Mouse (Mus musculus): ENCODE measurements around the gene Cped1.

The Cped1 gene

DNA sequence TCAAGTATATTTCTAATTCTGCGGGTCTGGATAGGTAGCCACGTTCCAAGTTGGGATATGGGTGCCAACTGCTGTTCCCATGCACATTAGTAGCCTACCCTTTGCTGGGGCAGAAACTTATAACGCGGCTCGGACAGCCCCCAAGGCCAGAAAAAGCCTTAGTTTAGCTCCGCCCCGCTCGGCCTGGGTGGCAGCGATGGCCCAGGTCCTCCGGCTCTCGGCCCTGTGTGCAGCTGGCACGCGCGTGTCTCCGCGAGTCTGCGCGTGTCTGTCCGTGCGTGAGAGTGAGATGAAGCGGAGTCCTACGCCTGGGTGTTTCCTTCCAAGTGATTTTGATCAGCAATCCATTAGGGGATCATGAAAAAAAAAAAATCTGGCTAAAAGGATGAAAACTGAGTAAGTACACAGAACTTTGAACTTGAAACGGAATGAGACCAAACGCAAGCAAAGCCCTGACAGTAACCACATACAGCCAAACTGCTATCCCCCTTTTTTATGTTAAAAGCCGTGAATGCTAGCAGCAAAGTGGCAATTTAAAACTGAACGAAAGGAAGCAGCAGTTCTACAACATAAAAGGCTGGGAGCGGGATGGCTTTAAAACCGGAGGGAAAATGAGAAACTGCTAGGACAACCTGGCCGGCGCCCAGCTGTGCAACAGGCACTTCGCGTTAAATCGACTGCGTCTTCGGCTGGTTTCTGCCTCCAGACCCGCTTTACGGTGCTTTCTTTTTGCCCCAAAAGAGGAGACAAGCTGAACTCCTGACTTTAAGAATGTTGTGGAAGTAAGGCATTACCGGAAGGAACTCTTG is at the start of gene Cped1:
TSS of gene Cped1 (plus strand) at position 185 of the 809 bp plus-strand sequence.
- Histone ChIP-seq H3K27me3 (ENCODE audit: control insufficient read depth, insufficient read depth, low read length, poor library complexity, severe bottlenecking) (no peaks in the 10 kb centered on the region), H3K36me3 (ENCODE audit: control insufficient read depth, insufficient read depth, low read length, poor library complexity, severe bottlenecking) (no peaks in the 10 kb centered on the region)
- DNase-seq (ENCODE audit: low read depth, low spot score) = peak; percentile 39

GRCm38 (mm10) chr6:21937981-21938635 is 47.6 kb upstream of the Cped1 start:
- no peak for DNase-seq (ENCODE audit: low read depth, low spot score)
- Histone ChIP-seq H3K36me3 (ENCODE audit: control insufficient read depth, insufficient read depth, low read length, poor library complexity, severe bottlenecking) (no peaks in the 10 kb centered on the region), H3K27me3 (ENCODE audit: control insufficient read depth, insufficient read depth, low read length, poor library complexity, severe bottlenecking) (no peaks in the 10 kb centered on the region)

DNA sequence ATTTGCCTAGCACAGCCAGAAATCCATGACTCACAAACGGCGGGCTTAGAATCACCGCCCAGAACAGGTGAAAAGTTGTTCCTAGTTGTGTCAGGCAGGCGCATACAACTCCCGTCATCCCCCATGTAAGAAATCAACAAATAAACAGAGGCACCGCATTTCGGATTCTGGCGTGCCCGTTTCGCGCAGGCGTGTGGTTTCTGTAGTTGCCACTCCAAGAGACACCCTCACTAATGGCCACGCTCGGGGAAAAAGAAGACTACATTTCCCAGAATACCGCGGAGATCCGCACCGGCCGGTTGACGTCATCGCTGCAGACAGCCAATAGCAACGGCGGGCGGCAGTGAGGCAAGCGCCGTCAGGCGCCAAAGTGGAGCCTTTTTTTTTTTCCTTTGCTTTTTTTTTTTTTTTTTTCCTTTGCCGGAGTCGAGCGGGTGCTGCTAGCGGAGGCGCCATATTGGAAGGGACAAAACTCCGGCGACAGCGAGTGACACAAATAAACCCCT is 36.4 kb upstream of the Cped1 start, which contains the start of gene Ing3:
TSS of gene Ing3 (plus strand) at position 346 of the 506 bp plus-strand sequence.
- 0 out of 2 replicates have a peak, but pooled peaks cover 5% of the 10 kb centered on the region for H3K36me3 ChIP-seq (ENCODE audit: control insufficient read depth, insufficient read depth, low read length, poor library complexity, severe bottlenecking)
- peak; percentile 98 for DNase-seq (ENCODE audit: low read depth, low spot score)
- no peaks in the 10 kb centered on the region for H3K27me3 ChIP-seq (ENCODE audit: control insufficient read depth, insufficient read depth, low read length, poor library complexity, severe bottlenecking)

- 0 out of 2 replicates have a peak, but pooled peaks cover 5% of the 10 kb centered on the region for H3K36me3 ChIP-seq (ENCODE audit: control insufficient read depth, insufficient read depth, low read length, poor library complexity, severe bottlenecking)
- DNase-seq (ENCODE audit: low read depth, low spot score) = peak; percentile 99
- H3K27me3 ChIP-seq (ENCODE audit: control insufficient read depth, insufficient read depth, low read length, poor library complexity, severe bottlenecking) = no peaks in the 10 kb centered on the region
Observed at GRCm38 (mm10) chr6:21949771-21950448, 35.8 kb upstream of the Cped1 start.

GRCm38 (mm10) chr6:21950676-21951075 is 35.0 kb upstream of the Cped1 start:
- peak; percentile 15 for DNase-seq (ENCODE audit: low read depth, low spot score)
- H3K27me3 ChIP-seq (ENCODE audit: control insufficient read depth, insufficient read depth, low read length, poor library complexity, severe bottlenecking) = no peaks in the 10 kb centered on the region
- 0 out of 2 replicates have a peak, but pooled peaks cover 6% of the 10 kb centered on the region for H3K36me3 ChIP-seq (ENCODE audit: control insufficient read depth, insufficient read depth, low read length, poor library complexity, severe bottlenecking)

DNA sequence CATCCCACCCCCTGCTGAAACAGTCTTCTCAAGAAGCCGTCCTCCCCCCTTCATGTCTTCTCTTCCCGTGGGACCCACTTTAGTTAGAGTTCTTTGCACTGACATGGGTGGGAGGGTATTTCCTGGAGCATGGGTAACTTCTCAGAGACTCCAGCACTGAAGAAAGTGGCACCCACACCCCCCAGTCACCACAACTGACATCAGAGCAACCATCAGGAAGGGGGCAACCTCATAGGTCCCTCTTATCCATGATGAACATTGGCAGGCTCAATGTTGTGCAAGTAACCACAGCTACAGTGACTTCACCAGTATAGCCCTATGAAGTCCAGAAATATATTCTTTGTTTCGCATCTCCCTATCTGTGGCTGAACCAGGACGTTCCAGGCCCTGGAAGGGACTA is 30.2 kb upstream of the Cped1 start:
- peaks cover 12% of the 10 kb centered on the region for H3K36me3 ChIP-seq (ENCODE audit: control insufficient read depth, insufficient read depth, low read length, poor library complexity, severe bottlenecking)
- DNase-seq (ENCODE audit: low read depth, low spot score) = no peak
- H3K27me3 ChIP-seq (ENCODE audit: control insufficient read depth, insufficient read depth, low read length, poor library complexity, severe bottlenecking) = no peaks in the 10 kb centered on the region

GRCm38 (mm10) chr6:21958922-21959321 is 26.8 kb upstream of the Cped1 start:
- peak; percentile 26 for DNase-seq (ENCODE audit: low read depth, low spot score)
- H3K27me3 ChIP-seq (ENCODE audit: control insufficient read depth, insufficient read depth, low read length, poor library complexity, severe bottlenecking) = no peaks in the 10 kb centered on the region
- H3K36me3 ChIP-seq (ENCODE audit: control insufficient read depth, insufficient read depth, low read length, poor library complexity, severe bottlenecking) = peaks cover 8% of the 10 kb centered on the region

DNA sequence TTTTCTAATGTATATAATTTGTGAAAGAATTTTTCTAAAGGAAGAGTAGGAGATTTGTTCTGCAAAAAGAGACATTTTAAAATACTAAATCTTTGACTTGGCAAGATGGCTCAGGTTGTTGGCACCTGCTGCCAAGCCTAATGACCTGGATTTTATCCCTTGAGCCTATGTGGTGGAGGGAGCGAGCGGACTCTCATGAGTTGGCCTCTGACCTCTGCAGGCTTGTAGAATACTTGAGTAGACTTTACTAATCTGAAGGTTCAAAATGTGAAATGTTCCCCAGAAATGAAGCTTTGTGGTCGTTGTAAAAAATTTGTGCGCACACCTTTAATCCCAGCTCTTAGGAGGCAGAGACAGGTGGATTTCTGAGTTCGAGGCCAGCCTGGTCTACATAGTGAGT is 25.8 kb upstream of the Cped1 start:
- no peak for DNase-seq (ENCODE audit: low read depth, low spot score)
- Histone ChIP-seq H3K36me3 (ENCODE audit: control insufficient read depth, insufficient read depth, low read length, poor library complexity, severe bottlenecking) (peaks cover 8% of the 10 kb centered on the region), H3K27me3 (ENCODE audit: control insufficient read depth, insufficient read depth, low read length, poor library complexity, severe bottlenecking) (no peaks in the 10 kb centered on the region)

GRCm38 (mm10) chr6:21977532-21977931 is 8.2 kb upstream of the Cped1 start:
- DNase-seq (ENCODE audit: low read depth, low spot score) = no peak
- Histone ChIP-seq H3K36me3 (ENCODE audit: control insufficient read depth, insufficient read depth, low read length, poor library complexity, severe bottlenecking) (peaks cover 3% of the 10 kb centered on the region), H3K27me3 (ENCODE audit: control insufficient read depth, insufficient read depth, low read length, poor library complexity, severe bottlenecking) (no peaks in the 10 kb centered on the region)

DNA sequence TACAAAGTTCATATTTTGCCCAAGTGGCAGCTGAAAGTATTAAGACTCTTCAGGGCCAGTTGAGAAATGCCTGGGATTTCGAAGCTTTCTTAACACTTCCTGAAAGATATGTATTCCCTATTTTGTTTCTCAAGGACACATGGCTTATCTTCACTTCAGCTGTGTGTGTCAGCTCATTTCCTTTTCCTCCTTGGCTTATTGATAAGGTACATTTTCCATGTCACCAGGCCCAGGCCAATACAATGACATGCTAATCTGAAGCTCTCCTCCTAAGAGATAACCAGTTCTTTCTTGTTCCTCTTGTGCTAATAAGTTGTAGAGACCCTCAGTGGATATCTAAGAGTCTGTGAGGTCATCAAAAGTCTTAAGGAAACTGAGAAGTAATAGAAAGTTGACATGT is 4.6 kb upstream of the Cped1 start:
- no peak for DNase-seq (ENCODE audit: low read depth, low spot score)
- Histone ChIP-seq H3K36me3 (ENCODE audit: control insufficient read depth, insufficient read depth, low read length, poor library complexity, severe bottlenecking) (no peaks in the 10 kb centered on the region), H3K27me3 (ENCODE audit: control insufficient read depth, insufficient read depth, low read length, poor library complexity, severe bottlenecking) (no peaks in the 10 kb centered on the region)

GRCm38 (mm10) chr6:21984990-21985731 is 555 bp upstream of the Cped1 start:
- DNase-seq (ENCODE audit: low read depth, low spot score) = peak; percentile 81
- Histone ChIP-seq H3K27me3 (ENCODE audit: control insufficient read depth, insufficient read depth, low read length, poor library complexity, severe bottlenecking) (no peaks in the 10 kb centered on the region), H3K36me3 (ENCODE audit: control insufficient read depth, insufficient read depth, low read length, poor library complexity, severe bottlenecking) (no peaks in the 10 kb centered on the region)

GRCm38 (mm10) chr6:21986660-21987331 is 1.1 kb downstream of the Cped1 start:
- no peaks in the 10 kb centered on the region for H3K36me3 ChIP-seq (ENCODE audit: control insufficient read depth, insufficient read depth, low read length, poor library complexity, severe bottlenecking)
- DNase-seq (ENCODE audit: low read depth, low spot score) = peak; percentile 4
- H3K27me3 ChIP-seq (ENCODE audit: control insufficient read depth, insufficient read depth, low read length, poor library complexity, severe bottlenecking) = no peaks in the 10 kb centered on the region

GRCm38 (mm10) chr6:21987554-21987953 is 1.8 kb downstream of the Cped1 start:
- no peak for DNase-seq (ENCODE audit: low read depth, low spot score)
- Histone ChIP-seq H3K36me3 (ENCODE audit: control insufficient read depth, insufficient read depth, low read length, poor library complexity, severe bottlenecking) (no peaks in the 10 kb centered on the region), H3K27me3 (ENCODE audit: control insufficient read depth, insufficient read depth, low read length, poor library complexity, severe bottlenecking) (no peaks in the 10 kb centered on the region)

- H3K36me3 ChIP-seq (ENCODE audit: control insufficient read depth, insufficient read depth, low read length, poor library complexity, severe bottlenecking) = no peaks in the 10 kb centered on the region
- no peaks in the 10 kb centered on the region for H3K27me3 ChIP-seq (ENCODE audit: control insufficient read depth, insufficient read depth, low read length, poor library complexity, severe bottlenecking)
- no peak for DNase-seq (ENCODE audit: low read depth, low spot score)
Observed at GRCm38 (mm10) chr6:21988296-21988695, 2.6 kb downstream of the Cped1 start.

Measured in splenic B cell, adult 2 months (primary cell).